Mouse (Mus musculus) lung, adult 2 months (tissue): Measurements from ENCODE around the gene Atoh8.

ENCODE experiments used
- CTCF ChIP-seq: fragments of 200-500 bp; IDR thresholded peaks from 2 replicates; pipeline ENCODE4 v1.5.1; 2011; ENCODE audit warnings: mild to moderate bottlenecking, low read length, control low read depth; ENCODE audit not compliant: insufficient read depth
- POLR2A ChIP-seq: fragments of 200-500 bp; IDR thresholded peaks from 2 replicates; pipeline ENCODE4 v1.6.1; 2011; ENCODE audit warnings: low read depth, mild to moderate bottlenecking, control low read depth, low read length, borderline replicate concordance; ENCODE audit errors: extremely low read depth

DNA sequence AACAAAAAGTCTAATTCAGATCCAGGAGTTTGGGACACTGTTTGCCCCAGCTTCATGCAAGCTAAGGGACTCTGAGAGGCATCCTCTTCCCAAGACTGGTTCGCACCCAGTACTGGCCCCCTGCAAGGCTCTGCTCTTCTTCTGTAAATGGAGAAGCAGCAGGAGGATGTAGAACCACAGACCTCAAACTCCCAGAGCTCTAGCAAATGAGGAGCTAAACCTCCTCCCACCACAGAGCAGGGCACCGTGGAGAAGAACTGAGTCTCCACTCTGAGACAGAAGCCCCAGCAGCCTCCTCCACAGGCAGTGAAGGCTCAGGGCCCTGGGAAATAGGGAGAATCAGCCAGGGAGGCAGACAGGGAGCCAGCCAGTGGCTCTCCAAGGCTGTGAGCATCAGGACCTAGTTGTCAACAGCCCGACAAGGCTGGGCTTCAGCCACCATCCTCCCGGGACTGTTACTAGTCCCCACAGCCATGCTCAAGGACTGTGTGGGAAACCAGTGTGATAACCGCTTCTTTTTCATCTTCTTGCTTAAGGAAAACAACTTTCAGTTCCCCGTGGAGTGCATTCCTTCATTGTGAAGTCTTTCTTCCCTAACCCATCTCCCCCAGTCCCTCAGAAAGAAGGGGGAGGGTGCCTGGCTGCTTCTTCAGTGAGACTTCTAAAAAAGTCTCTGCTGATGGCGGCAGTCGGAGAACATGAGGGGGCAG lies 5.9 kb upstream of the Atoh8 start:
- TF ChIP-seq POLR2A (no peak), CTCF (no peak)
